Mouse (Mus musculus): ENCODE data around the gene Cd59b.
"Not testable (repeated sequence)": the region's sequence is repeated elsewhere in the genome, so short reads cannot be mapped to it uniquely, and the experiment has no call there.

The Cd59b gene

DNA sequence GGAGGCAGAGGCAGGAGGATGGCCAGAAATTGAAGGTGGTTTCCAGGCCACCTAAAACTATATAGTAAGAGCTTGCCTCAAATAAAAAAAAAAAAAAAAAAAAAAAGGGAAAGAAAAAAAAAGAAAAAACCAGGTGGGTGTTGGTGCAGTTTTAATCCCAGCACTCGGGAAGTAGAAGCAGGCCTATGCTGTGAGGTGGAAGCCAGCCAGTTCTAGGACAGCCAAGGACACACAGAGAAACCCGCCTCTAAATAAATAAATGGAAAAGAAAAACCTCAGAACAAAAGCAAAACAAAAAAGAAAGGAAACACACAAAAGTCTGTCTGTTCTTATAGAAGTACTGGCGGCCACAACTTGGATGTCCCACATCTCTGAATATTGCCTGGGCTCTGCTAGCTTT is 45.2 kb downstream of the Cd59b start:
- in situ Hi-C loops (cut with MseI, MboI), result no loop called here

DNA sequence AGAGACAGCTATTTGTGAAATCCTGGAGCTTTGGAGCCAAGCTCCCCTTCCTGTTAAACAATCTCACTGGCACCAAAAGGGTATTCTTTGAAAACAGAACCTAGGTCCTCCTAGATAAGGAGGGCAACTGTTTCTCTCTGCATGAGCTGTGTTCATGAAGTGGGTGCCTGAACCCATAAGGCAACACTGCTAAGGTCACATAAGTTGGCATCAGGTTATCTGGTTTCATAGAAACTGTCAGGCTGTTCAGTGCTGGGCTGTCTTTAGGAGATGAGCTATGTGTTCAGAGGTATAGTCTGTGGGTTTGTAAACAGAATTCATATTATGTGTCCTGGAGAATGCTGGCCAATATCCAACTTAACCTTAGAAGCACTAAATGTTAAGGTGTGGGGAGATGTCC is 47.5 kb downstream of the Cd59b start:
- in situ Hi-C loops (cut with MseI, MboI), result not testable (repeated sequence)

DNA sequence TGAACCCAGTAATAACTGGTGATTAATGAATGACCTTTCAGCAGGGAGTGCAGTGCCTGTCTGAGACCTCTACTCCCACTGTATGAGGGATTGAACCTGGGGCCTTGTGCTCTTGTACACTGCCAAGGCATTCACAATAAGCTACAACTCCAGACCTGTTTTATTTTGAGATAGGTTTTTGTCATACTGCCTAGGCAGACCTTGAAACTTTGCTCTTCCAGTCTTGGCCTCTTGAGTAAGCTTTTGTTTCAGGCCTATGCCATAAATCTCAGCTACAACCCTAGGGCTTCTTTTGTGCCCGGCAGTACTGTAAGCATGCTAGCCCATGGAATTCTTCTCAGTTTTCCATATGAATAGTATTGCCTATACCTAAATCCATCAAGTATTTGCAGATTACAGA is 49.4 kb downstream of the Cd59b start:
- in situ Hi-C loops (cut with MseI, MboI), result no loop called here

DNA sequence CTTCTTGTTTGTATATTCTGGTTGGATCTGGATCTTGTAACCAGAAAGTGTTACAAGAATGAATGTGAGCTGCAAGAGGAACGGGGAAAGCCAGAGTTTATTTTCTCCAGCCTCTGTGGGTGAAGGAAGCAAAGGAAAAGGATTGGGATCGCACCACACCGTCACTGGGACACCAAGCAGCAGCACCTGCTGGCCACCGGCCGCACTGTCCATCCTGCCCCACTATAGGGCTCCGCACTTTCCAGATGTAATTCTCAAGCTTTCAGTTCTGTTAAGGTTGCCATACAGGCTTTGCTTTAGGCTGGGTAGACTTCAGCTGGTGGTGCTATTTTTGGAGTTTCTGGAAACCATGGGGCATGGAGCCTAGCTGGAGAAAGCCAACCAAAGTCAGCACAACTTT is 50.7 kb downstream of the Cd59b start:
- in situ Hi-C loops (cut with MseI, MboI), result loop anchor here in 1 of 2 experiments (5.0 kb wide), 1 partner anchor 78 kb away; no protein-coding TSS in a partner anchor

DNA sequence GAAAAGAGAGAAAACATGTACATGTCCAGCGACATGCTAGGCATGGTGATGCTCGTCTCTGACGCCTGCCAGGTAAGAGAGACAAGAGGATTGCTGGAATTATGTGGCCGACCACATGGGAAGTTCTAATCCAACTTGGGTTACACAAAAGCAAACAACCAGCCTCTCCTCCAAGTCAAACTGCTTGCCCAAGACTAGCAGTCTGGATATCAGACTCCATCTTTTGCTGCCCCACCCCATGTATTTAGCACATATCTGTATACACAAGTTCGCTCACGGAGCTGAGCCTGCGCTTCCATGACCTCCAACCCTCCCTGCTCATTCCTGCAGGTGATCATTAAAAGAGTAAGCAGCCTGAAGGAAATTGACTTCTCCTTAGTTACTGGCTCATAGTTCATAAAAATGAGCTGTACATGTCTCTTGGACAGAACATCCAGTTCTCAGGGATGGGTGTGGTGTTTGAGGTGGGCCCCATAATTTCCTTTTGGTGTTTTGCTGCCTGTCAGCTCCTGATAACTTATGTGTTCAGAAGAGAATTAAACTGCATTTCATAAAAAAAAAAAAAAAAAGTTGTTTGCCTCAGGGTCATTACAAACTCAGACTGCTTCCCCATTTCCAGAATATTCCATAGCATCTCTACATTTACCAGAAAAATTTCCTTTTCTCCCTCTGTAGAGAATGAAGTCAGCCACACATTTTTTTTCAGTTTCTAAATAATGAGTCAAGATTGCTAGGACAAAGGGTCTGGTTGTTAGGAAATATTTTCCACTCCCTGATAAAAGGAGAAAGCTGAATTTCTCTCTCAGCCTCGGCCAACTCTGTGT is 52.2 kb downstream of the Cd59b start:
- in situ Hi-C loops (cut with MseI, MboI), result loop anchor here in 1 of 2 experiments (5.0 kb wide), 1 partner anchor 80 kb away; no protein-coding TSS in a partner anchor

DNA sequence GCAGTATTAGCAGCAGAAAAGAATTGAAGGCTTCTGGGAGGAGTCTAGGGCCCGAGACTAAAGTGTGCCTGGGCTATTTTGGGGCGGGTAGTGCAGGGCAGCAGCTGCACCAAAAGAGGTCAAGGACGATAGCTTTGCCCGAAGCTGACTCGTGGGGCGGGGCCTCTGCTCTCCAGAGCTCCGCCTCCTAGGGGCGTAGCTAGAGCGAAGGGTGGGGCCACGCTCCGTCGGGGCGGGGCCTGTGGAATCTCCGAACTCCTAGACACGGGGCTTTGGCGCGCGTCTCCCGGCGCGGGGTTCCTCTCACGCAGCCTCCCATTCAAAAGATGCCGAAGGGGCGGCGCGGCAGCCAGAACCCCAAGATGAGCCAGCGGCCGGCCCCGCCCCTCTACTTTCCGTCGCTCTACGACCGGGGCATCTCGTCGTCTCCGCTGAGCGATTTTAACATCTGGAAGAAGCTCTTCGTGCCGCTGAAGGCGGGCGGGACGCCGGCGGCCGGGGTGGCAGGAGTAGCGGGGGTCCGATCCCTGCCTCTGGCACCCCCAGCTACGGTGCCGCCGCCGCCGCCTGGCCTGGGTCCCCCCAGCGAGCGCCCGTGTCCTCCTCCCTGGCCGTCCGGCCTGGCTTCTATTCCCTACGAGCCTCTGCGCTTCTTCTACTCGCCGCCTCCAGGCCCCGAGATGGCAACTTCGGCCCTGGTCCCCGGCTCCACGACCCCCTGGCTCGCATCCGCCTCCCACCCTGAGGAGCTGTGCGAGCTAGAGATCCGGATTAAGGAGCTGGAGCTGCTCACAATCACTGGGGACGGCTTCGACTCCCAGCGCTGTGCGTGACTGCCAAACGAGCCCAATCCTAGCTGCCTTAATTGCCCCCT is 53.1 kb downstream of the Cd59b start, which contains the start of gene A930018P22Rik:
Gene A930018P22Rik, plus strand, starts transcription at position 265 of the 874 bp plus-strand sequence.
- in situ Hi-C loops (cut with MseI, MboI), result loop anchor here in 1 of 2 experiments (5.0 kb wide), 1 partner anchor 80 kb away; no protein-coding TSS in a partner anchor

DNA sequence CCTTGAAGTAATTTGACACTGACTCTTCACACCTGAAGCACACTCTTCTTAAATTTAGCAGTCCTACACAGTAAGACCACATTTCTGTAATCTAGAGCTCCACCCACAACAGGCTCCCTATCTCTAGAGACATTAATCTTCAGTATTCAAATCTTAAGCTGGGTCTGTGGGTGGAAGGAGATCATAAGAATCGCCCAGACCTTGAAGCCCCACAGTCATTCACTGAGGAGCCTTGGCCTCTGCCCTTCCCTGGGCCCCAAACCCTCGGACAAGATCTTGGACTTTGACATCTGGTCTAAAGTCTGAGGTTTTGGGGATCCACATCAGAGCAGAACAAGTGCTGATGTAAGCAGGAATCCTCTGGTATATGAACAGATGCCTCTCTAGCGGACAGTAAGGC is 53.9 kb downstream of the Cd59b start:
- in situ Hi-C loops (cut with MseI, MboI), result loop anchor here in 1 of 2 experiments (5.0 kb wide), 1 partner anchor 81 kb away; no protein-coding TSS in a partner anchor

DNA sequence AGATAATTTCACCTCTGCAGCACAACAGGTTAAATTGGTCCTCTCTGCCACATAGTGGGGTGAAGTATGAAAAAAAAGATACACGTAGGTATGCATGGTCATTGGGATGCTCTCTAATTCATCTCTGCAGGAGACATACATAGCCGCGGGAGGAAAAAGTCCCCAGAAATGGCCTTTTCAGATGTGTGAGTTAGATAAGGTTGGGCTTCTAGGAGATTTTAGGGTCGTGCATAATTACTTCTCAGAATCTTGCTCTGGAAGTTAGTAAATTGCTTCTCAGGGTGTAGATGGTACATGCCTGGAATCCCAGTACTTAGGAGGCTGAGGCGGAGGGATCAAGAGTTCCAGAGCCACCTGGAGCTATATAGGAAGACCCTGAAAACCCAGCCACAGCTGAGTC is 54.4 kb downstream of the Cd59b start:
- in situ Hi-C loops (cut with MseI, MboI), result loop anchor here in 1 of 2 experiments (5.0 kb wide), 1 partner anchor 82 kb away; no protein-coding TSS in a partner anchor

DNA sequence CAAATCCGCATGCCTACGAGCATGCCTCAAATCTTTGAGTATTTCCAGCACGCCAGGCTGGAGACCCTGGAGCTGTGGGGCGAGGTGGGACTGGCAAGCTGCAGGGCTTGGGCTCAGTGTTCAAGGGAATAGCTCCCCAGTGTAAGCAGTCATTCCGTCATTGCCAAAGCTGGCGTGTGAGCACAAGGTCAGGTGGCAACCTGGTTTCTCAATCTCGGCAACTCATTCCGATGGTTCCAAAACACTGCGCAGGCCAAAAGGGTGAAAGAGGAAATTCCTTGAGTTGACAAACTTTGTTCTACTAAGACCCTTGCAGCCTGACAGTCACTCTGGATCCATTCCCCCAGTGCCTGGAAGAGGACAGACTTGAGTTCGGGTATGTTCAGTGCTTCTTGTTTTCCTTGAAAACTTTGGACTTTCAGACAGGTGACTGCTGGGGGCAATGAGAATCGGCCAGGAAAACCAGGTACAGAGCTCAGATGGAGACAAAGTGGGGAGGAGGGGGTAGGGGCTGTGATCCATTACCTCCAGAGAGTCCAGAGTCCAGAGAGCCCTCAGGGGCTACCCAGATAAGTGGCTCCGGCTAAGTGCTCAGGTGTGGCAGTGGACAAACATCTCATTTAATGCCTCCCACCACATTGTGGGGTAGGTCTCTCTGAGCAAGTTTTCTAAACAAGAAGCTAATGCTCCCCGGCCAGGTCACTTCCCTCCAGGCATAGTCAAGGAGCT is 59.3 kb downstream of the Cd59b start:
- in situ Hi-C loops (cut with MseI, MboI), result loop anchor here in 1 of 2 experiments (5.0 kb wide), 1 partner anchor 87 kb away; no protein-coding TSS in a partner anchor

DNA sequence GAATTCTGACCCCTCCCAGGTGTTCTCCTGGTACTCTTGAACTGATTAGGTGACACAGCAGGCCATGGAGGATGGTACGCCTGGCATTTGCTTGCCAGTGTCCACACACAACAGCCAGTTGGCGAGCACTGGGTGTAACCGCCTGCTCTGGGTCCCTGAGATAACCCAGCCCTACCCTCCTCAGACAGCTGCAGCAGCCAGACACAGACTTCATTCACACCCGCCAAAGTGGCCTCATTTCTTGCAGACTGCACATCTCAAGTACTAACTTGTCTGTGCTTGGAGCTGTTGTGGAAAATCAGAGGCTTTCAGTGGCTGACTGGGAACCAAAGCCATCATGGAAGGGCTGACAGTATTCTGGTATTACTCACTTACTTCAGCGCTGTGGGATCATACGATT is 60.5 kb downstream of the Cd59b start:
- in situ Hi-C loops (cut with MseI, MboI), result no loop called here

DNA sequence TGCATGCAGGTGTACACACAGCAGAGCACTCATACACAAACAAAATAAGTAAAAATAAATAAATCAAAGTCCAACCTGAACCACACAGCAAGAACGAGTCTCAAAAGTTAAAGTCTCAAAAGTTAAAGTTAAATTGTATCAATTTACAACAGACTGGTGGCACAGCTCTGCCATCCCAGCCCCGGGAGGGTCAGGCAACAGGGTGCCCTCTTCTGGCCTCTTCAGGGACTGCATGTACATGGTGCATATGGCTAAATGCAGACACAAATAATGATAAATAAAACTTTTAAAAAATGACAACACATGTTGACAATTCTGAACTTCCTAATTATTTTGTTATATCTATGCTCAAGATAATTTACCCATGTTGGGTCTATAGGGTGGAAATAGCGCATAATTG is 61.3 kb downstream of the Cd59b start:
- in situ Hi-C loops (cut with MseI, MboI), result no loop called here

DNA sequence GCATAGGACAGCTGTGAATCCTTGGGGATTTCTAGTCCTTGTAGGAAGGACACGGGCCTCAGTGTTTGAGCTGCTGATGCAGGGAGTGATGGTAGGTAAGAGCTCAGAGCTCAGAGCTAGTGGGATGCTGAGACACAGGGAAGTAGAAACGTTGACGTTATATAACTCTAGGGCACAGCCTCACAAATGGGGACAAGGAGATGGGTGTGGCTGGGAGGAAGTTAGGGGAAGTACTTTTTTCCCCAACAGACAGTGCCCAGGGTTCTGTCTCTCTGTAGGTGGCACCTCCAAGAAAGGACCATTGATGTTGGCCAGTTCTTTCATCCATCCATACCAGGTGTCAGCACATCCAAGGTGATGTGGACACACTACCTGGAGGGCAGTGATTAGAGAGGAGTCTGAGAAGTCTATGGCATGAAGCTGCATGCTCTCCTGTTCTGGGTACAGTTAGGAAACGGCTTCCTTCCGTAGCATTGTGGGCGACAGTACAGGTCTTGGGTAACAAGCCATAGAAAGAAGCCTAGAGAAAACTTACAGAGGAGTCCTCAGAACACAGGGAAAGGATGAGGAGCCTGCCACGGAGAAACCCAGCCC is 62.7 kb downstream of the Cd59b start:
- in situ Hi-C loops (cut with MseI, MboI), result no loop called here

DNA sequence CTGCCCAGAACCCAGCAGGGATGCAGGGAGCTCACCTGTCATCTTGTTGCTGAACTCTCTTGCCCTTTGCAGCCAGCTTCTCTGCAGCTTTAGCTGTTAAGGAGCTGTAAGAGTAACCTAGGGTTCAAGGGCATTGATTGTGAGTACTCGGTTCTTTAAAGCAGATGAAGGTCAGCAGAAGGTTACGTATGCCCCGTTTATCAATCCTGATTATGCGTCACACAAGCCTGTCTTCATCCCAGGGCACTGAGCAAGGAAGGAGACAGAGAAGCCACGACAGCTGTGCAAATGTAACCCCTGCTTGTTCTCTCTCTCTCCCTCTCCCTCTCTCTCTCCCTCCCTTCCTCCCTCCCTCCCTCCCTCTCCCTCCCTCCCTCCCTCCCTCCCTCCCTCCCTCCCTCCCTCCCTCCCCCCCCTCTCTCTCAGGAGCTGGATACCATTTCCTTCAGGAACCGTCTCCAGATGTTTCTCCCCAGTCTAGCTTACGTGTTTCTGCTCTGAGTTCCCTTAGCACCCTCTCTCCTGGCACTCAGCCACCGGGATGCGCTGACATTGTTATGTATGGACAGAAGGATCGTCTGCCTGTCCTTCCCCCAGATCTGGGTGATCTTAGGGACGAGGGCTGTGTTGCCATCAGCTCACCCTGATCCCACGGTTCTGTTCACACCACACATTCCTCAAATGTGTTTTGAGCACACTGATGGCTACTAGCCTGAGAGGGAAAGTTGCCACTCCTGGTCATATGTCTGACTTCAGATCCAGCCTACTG is 63.6 kb downstream of the Cd59b start:
- in situ Hi-C loops (cut with MseI, MboI), result no loop called here

DNA sequence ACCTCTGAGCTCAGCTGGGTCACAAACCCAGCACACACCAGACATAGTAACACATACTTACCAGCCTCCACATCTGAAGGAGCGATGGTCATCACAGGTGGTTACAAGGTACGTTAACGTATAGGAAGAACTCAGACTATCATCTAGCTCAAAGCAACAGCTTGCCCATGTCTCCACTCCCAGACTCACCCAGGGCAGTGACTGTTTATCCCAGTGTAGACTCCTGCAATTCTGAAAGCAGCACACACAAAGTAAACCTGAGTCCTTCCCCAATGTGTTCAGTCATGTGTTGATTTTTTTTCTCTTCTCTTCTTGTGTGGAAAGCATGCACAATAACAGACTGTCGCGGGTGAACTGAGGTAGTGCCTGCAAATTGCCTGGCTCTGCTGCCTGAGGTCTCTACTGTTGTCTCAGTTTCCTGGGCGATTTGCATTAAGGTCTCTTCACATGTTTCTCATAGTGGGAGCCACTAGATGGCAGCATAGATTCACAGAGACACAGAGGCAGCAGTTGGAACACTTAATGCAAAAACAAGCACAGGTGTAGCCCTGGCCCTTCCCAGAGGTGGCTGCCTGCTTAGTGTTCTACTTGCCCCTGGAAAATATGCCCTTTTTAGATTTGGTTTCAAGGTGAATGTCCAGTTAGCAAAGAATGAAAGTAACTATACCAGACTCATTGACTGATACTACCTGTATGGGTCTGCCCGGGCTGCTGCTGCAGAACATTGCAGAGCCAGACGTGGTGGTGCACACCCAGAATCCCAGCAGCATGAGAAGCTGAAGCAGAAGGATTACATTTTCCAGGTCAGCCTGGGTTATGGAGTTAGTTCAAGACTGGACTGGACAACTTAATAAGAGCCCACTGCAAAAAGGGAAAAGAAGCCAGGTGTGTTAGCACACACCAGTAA is 64.8 kb downstream of the Cd59b start:
- in situ Hi-C loops (cut with MseI, MboI), result loop anchor here (5.0 kb wide), 1 partner anchor 288 kb away; no protein-coding TSS in a partner anchor

DNA sequence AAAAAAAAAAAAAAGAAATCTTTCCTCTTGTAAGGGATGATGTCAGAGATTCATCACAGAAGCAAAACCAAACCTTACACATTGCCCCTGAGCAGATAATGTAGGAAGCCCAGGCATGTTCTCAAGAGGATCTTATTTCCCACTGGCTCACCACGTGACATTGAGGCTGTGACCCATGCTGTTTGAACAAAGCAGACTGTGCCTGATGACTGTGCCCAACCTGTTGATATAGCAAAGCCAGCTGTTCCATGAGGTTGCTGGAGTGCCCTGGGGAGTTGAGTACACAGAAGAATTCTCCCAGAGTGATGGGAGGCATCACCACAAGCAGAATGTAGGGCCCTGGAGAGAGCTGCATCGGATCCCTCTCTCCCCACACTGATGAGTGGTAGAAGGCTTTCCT is 66.3 kb downstream of the Cd59b start:
- in situ Hi-C loops (cut with MseI, MboI), result loop anchor here (5.0 kb wide), 1 partner anchor 286 kb away; no protein-coding TSS in a partner anchor
